Mouse (Mus musculus) right cerebral cortex, adult 18-20 months (tissue): ENCODE measurements at regions not wholly inside any gene's neighbourhood (a gene's known extent, or its start where the extent isn't known, plus 50 kb on each side); places are given as distances from the start of the nearest gene placed in this dataset.

ENCODE experiments used
- DNase-seq: peaks from one replicate; pipeline ENCODE4 v3.0.0; 2022; ENCODE audit warnings: mixed read lengths

DNA sequence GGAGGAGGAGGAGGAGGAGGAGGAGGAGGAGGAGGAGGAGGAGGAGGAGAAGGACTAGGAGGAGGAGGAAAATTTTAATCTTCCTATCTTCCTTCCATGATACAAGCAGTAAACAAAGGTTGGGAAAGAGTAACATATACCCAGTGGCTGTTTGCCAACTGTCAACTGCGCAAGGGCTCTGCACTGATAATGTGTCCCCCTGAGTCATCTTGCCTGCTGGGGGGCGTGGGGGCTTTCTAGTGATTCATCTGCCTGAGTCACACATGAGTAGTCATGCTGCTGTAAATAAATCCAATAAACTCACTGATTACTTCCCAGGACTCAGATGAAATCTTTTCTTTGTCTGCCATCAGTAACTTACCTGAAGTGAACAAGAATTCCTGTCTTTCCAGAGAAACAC, 110.2 kb downstream of the Tusc1 start:
- peak; percentile 9 for DNase-seq

GRCm38 (mm10) chr4:93220747-93221146, 114.6 kb downstream of the Tusc1 start:
- DNase-seq = no peak

GRCm38 (mm10) chr4:93208399-93208798, 126.9 kb downstream of the Tusc1 start:
- no peak for DNase-seq

- DNase-seq = no peak
These were observed 135.5 kb downstream of the Tusc1 start for GRCm38 (mm10) chr4:93199811-93200210.

DNA sequence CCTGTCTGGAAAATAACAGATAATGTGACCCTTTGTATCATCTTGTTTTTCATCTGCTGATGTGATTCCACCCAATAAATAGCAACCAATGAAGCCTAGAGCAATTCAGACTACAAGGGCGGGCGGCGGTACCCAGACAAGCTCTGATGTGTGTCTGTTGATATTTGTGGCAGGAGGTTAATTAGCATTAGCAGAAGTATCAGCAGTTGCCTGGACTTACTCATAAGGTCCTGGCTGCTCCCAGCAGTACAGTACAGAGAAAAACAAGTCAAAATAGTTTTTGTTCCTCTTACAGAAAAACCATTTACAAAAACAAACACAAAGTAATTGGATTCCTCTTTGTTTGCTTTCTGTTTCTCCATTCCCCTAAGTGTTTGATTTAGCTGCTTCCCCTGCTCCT, 151.0 kb downstream of the Tusc1 start:
- no peak for DNase-seq
